ENCODE assay signal across 16 mouse cellular contexts in genomic region chr11:3346351-3346750, GRCm38 (mm10).
"Had no signal": no experiment of that assay in that cellular context is flagged by ENCODE, and none has a peak within 500 bp of the region (broad histone marks: within the 10 kb centered on the region; RNA-seq: fewer than 3 reads in every experiment).

No protein-coding gene starts in this region.

- H3K27ac ChIP-seq: heart, adult 2 months; heart, embryonic 10.5 days; heart, embryonic 15.5 days; hindbrain, embryonic 12.5 days; hindbrain, embryonic 14.5 days; intestine, embryonic 15.5 days; left cerebral cortex, adult 2 months; limb, embryonic 10.5 days; limb, embryonic 12.5 days; liver, embryonic 13.5 days; liver, embryonic 15.5 days had no signal

- H3K4me2 ChIP-seq: heart, embryonic 12.5 days; heart, embryonic 15.5 days; hindbrain, embryonic 12.5 days; hindbrain, embryonic 14.5 days; intestine, embryonic 15.5 days; kidney, embryonic 15.5 days; limb, embryonic 12.5 days; liver, embryonic 11.5 days; liver, embryonic 13.5 days; liver, embryonic 15.5 days had no signal

- H3K27me3 ChIP-seq: heart, embryonic 12.5 days; heart, embryonic 15.5 days; hindbrain, embryonic 12.5 days; intestine, embryonic 15.5 days; kidney, embryonic 15.5 days; limb, embryonic 12.5 days; liver, embryonic 13.5 days; liver, embryonic 15.5 days had no signal

- H3K4me3 ChIP-seq: heart, adult 2 months; heart, embryonic 10.5 days; heart, embryonic 12.5 days; heart, embryonic 15.5 days; hindbrain, embryonic 10.5 days; hindbrain, embryonic 12.5 days; intestine, embryonic 15.5 days; kidney, embryonic 15.5 days; layer of hippocampus, adult 2 months; left cerebral cortex, adult 2 months; limb, embryonic 10.5 days; limb, embryonic 12.5 days; liver, embryonic 13.5 days; liver, embryonic 15.5 days had no signal

- H3K9me3 ChIP-seq: heart, embryonic 10.5 days; heart, embryonic 12.5 days; heart, embryonic 15.5 days; hindbrain, embryonic 10.5 days; hindbrain, embryonic 12.5 days; intestine, embryonic 15.5 days; kidney, embryonic 15.5 days; limb, embryonic 10.5 days; limb, embryonic 12.5 days; liver, embryonic 13.5 days; liver, embryonic 15.5 days had no signal

- H3K9ac ChIP-seq: heart, embryonic 12.5 days; heart, embryonic 15.5 days; hindbrain, embryonic 12.5 days; hindbrain, embryonic 14.5 days; intestine, embryonic 15.5 days; kidney, embryonic 15.5 days; limb, embryonic 12.5 days; liver, embryonic 13.5 days; liver, embryonic 15.5 days had no signal
